Mouse (Mus musculus): ENCODE measurements around the gene Tcam1. TPM values are rescaled to one million over a fixed set of nuclear protein-coding genes. Genes with fewer than 3 reads are reported as not detected.

The Tcam1 gene
- polyA plus RNA-seq, 1 experiment from 2014 or later = 0.41 TPM

DNA sequence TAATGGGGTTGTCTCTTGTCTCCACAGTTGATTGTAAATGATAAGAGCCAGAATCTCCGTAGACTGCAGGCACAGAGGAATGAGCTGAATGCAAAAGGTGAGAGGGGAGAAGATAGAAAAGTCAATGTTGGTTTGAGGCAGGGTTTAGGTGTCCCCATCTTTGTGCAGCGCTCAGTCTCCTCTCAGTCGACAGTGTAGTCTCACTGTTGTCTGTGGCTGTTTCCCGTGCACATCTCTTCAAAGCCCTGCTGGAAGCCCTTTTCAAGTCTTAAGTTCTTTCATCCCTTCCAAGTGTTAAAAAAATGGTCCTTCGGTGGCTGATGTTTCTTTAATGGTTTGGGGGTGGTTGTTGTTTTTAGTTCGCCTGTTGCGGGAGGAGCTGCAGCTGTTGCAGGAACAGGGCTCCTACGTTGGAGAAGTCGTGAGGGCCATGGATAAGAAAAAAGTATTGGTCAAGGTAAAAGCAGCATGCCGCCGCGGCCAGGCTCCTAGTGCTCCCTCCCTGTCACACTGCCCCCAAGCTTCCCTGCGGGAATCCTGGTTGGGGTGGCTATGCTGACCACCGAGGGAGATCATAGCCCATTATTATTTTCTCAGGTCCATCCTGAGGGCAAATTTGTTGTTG lies 15.5 kb upstream of the Tcam1 start:
- Histone ChIP-seq H3K27me3 (ENCODE audit: control insufficient read depth, insufficient read depth, low read length) (no peaks in the 10 kb centered on the region), H3K4me1 (ENCODE audit: control insufficient read depth, insufficient read depth, low read length) (peaks cover 11% of the 10 kb centered on the region; the same call in 1 of the 2 replicates), H3K36me3 (ENCODE audit: control insufficient read depth, insufficient read depth, low read length) (peaks cover 63% of the 10 kb centered on the region), H3K27ac (ENCODE audit: low read length) (no peak overlapping the region), H3K4me2 (replicated peaks; ENCODE audit: low read depth, low read length) (no peak overlapping the region), H3K4me3 (ENCODE audit: low read depth, low read length) (no peak overlapping the region), H3K9ac (replicated peaks; ENCODE audit: low read depth, low read length) (no peak overlapping the region), H3K9me3 (ENCODE audit: control insufficient read depth, low read depth, low read length) (no peaks in the 10 kb centered on the region)
- WGBS = 77% methylated on average over 14 of the region's 14 CpGs
- ATAC-seq (ENCODE audit: insufficient number of reproducible peaks, insufficient read depth, low FRiP score, low read depth) = no peak

DNA sequence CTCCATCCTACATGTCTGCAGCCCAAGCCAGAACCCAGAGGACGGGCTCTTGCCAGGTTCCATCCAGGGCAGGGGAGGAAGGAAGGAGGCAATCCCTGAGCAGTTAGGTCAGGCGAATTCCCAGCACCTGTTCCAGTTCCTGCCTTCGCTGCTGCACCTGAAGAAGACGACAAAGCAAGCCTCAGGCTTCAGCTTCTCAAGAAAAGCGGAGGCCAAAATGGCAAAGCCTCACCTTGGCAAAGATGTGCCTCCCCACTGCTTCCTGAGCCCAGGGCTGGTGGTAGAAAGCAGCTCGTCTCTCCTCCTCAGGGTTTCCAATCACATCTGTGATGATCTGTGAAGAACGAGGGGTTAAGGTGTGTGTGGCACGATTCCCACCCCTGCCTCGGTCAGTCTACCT lies 12.5 kb upstream of the Tcam1 start:
- Histone ChIP-seq H3K9me3 (ENCODE audit: control insufficient read depth, low read depth, low read length) (no peaks in the 10 kb centered on the region), H3K36me3 (ENCODE audit: control insufficient read depth, insufficient read depth, low read length) (peaks cover 67% of the 10 kb centered on the region), H3K9ac (replicated peaks; ENCODE audit: low read depth, low read length) (no peak overlapping the region), H3K27ac (ENCODE audit: low read length) (no peak overlapping the region), H3K27me3 (ENCODE audit: control insufficient read depth, insufficient read depth, low read length) (no peaks in the 10 kb centered on the region), H3K4me1 (ENCODE audit: control insufficient read depth, insufficient read depth, low read length) (peaks cover 18% of the 10 kb centered on the region), H3K4me2 (replicated peaks; ENCODE audit: low read depth, low read length) (no peak overlapping the region), H3K4me3 (ENCODE audit: low read depth, low read length) (no peak overlapping the region)
- WGBS = 91% methylated on average over 9 of the region's 9 CpGs
- ATAC-seq (ENCODE audit: insufficient number of reproducible peaks, insufficient read depth, low FRiP score, low read depth) = no peak

GRCm38 (mm10) chr11:106264988-106265387 lies 11.5 kb upstream of the Tcam1 start:
- H3K27ac ChIP-seq (ENCODE audit: low read length) = no peak overlapping the region
- H3K36me3 ChIP-seq (ENCODE audit: control insufficient read depth, insufficient read depth, low read length) = peaks cover 61% of the 10 kb centered on the region
- no peaks in the 10 kb centered on the region for H3K9me3 ChIP-seq (ENCODE audit: control insufficient read depth, low read depth, low read length)
- peaks cover 25% of the 10 kb centered on the region for H3K4me1 ChIP-seq (ENCODE audit: control insufficient read depth, insufficient read depth, low read length)
- H3K4me2 ChIP-seq (replicated peaks; ENCODE audit: low read depth, low read length) = no peak overlapping the region
- H3K9ac ChIP-seq (replicated peaks; ENCODE audit: low read depth, low read length) = no peak overlapping the region
- no peaks in the 10 kb centered on the region for H3K27me3 ChIP-seq (ENCODE audit: control insufficient read depth, insufficient read depth, low read length)
- no peak overlapping the region for H3K4me3 ChIP-seq (ENCODE audit: low read depth, low read length)
- WGBS = 87% methylated on average over 15 of the region's 15 CpGs
- no peak for ATAC-seq (ENCODE audit: insufficient number of reproducible peaks, insufficient read depth, low FRiP score, low read depth)

- ATAC-seq (ENCODE audit: insufficient number of reproducible peaks, insufficient read depth, low FRiP score, low read depth) = no peak
- no peaks in the 10 kb centered on the region for H3K9me3 ChIP-seq (ENCODE audit: control insufficient read depth, low read depth, low read length)
- no peak overlapping the region for H3K4me3 ChIP-seq (ENCODE audit: low read depth, low read length)
- no peaks in the 10 kb centered on the region for H3K27me3 ChIP-seq (ENCODE audit: control insufficient read depth, insufficient read depth, low read length)
- WGBS = 91% methylated on average over 4 of the region's 4 CpGs
- no peak overlapping the region for H3K4me2 ChIP-seq (replicated peaks; ENCODE audit: low read depth, low read length)
- H3K4me1 ChIP-seq (ENCODE audit: control insufficient read depth, insufficient read depth, low read length) = peaks cover 29% of the 10 kb centered on the region
- H3K27ac ChIP-seq (ENCODE audit: low read length) = no peak overlapping the region
- H3K9ac ChIP-seq (replicated peaks; ENCODE audit: low read depth, low read length) = no peak overlapping the region
- peaks cover 61% of the 10 kb centered on the region for H3K36me3 ChIP-seq (ENCODE audit: control insufficient read depth, insufficient read depth, low read length)
Observed at GRCm38 (mm10) chr11:106265570-106265969, 10.9 kb upstream of the Tcam1 start.

- Histone ChIP-seq H3K4me3 (ENCODE audit: low read depth, low read length) (no peak overlapping the region), H3K4me1 (ENCODE audit: control insufficient read depth, insufficient read depth, low read length) (peaks cover 36% of the 10 kb centered on the region), H3K36me3 (ENCODE audit: control insufficient read depth, insufficient read depth, low read length) (peaks cover 56% of the 10 kb centered on the region), H3K9me3 (ENCODE audit: control insufficient read depth, low read depth, low read length) (no peaks in the 10 kb centered on the region), H3K27me3 (ENCODE audit: control insufficient read depth, insufficient read depth, low read length) (no peaks in the 10 kb centered on the region), H3K4me2 (replicated peaks; ENCODE audit: low read depth, low read length) (no peak overlapping the region), H3K27ac (ENCODE audit: low read length) (no peak overlapping the region), H3K9ac (replicated peaks; ENCODE audit: low read depth, low read length) (no peak overlapping the region)
- ATAC-seq (ENCODE audit: insufficient number of reproducible peaks, insufficient read depth, low FRiP score, low read depth) = no peak
- WGBS = 90% methylated on average over 10 of the region's 10 CpGs
Observed at GRCm38 (mm10) chr11:106266431-106266830, 10.0 kb upstream of the Tcam1 start.

DNA sequence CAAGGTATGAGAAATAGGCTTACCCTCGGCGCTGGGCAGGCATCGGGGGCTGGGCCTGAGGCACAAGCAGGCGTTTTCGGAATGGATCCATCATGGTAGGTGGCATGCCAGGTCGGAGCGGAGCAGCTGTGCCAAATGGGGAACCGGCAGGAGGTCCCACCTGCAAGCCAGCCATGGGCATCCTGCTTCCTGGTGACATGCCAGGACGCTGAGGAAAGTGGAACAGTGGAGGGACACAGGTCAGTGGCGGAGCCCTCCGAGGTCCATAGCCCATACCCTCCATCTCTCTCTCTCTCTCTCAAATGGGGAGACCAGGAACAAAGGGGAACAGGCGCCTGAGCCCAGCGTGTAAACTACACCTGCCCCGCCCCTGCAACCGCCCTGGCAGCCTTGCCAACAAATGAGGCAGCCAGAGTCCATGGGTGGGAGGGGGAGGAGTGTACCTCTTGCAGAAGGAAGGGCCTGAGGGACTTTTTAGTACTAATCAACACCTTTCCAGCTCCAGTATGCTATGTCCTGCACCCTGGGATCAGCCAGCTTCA lies 9.1 kb upstream of the Tcam1 start:
- 51% methylated on average over 15 of the region's 15 CpGs for WGBS
- no peaks in the 10 kb centered on the region for H3K27me3 ChIP-seq (ENCODE audit: control insufficient read depth, insufficient read depth, low read length)
- ATAC-seq (ENCODE audit: insufficient number of reproducible peaks, insufficient read depth, low FRiP score, low read depth) = no peak
- no peak overlapping the region for H3K4me3 ChIP-seq (ENCODE audit: low read depth, low read length)
- H3K4me2 ChIP-seq (replicated peaks; ENCODE audit: low read depth, low read length) = peak overlapping the region; percentile 24; the same call in 1 of the 2 replicates
- H3K36me3 ChIP-seq (ENCODE audit: control insufficient read depth, insufficient read depth, low read length) = peaks cover 47% of the 10 kb centered on the region
- no peaks in the 10 kb centered on the region for H3K9me3 ChIP-seq (ENCODE audit: control insufficient read depth, low read depth, low read length)
- H3K9ac ChIP-seq (replicated peaks; ENCODE audit: low read depth, low read length) = no peak overlapping the region
- peaks cover 36% of the 10 kb centered on the region for H3K4me1 ChIP-seq (ENCODE audit: control insufficient read depth, insufficient read depth, low read length)
- peak overlapping the region; percentile 89; the same call in 1 of the 2 replicates for H3K27ac ChIP-seq (ENCODE audit: low read length)

GRCm38 (mm10) chr11:106267871-106268270 lies 8.6 kb upstream of the Tcam1 start:
- Histone ChIP-seq H3K9me3 (ENCODE audit: control insufficient read depth, low read depth, low read length) (no peaks in the 10 kb centered on the region), H3K27ac (ENCODE audit: low read length) (peak overlapping the region; percentile 89), H3K4me3 (ENCODE audit: low read depth, low read length) (no peak overlapping the region), H3K4me1 (ENCODE audit: control insufficient read depth, insufficient read depth, low read length) (peaks cover 36% of the 10 kb centered on the region), H3K4me2 (replicated peaks; ENCODE audit: low read depth, low read length) (peak overlapping the region; percentile 24), H3K36me3 (ENCODE audit: control insufficient read depth, insufficient read depth, low read length) (peaks cover 42% of the 10 kb centered on the region), H3K27me3 (ENCODE audit: control insufficient read depth, insufficient read depth, low read length) (no peaks in the 10 kb centered on the region), H3K9ac (replicated peaks; ENCODE audit: low read depth, low read length) (peak overlapping the region; percentile 14; the same call in 1 of the 2 replicates)
- no peak for ATAC-seq (ENCODE audit: insufficient number of reproducible peaks, insufficient read depth, low FRiP score, low read depth)
- WGBS = 44% methylated on average over 5 of the region's 5 CpGs

DNA sequence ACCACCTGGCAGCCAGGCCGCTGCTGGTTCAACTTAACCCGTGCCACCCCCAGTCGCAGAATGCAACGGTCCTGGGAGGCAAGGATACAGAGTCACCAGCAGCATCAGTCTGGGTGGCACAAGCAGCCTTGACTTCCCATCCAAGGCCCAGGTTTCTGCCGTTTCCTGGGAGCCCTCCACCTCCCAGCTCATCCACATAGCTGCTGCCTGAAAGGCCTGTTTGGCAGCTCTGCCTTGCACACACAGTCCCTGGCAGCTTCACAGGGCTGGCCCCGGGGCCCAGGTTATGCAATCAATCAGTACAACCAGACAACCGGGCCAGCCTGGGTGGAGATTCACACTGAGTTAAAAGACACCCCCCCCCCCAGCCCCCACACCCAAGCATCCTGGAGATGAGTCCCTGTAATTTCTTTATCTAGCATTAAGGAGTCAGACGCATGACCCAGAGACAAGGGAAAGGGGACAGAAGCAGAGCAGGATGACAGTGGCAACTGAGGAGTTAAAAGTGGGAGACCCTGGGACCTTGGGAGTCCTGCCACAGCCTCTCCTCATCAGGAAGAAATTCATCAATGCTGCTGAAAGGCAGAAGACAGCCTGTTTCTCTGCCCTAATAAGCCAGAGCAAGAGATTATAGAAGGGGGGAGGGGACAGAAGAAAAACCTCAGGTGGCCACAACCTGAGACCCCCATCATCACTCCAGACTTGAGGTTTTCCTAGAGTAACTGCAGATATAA lies 8.0 kb upstream of the Tcam1 start:
- no peaks in the 10 kb centered on the region for H3K27me3 ChIP-seq (ENCODE audit: control insufficient read depth, insufficient read depth, low read length)
- H3K4me1 ChIP-seq (ENCODE audit: control insufficient read depth, insufficient read depth, low read length) = peaks cover 37% of the 10 kb centered on the region
- peak overlapping the region; percentile 14; the same call in 1 of the 2 replicates for H3K9ac ChIP-seq (replicated peaks; ENCODE audit: low read depth, low read length)
- WGBS = 23% methylated on average over 8 of the region's 8 CpGs
- peak overlapping the region; percentile 24 for H3K4me2 ChIP-seq (replicated peaks; ENCODE audit: low read depth, low read length)
- H3K9me3 ChIP-seq (ENCODE audit: control insufficient read depth, low read depth, low read length) = no peaks in the 10 kb centered on the region
- H3K27ac ChIP-seq (ENCODE audit: low read length) = peak overlapping the region; percentile 89
- no peak for ATAC-seq (ENCODE audit: insufficient number of reproducible peaks, insufficient read depth, low FRiP score, low read depth)
- peaks cover 36% of the 10 kb centered on the region for H3K36me3 ChIP-seq (ENCODE audit: control insufficient read depth, insufficient read depth, low read length)
- peak overlapping the region; percentile 15 for H3K4me3 ChIP-seq (ENCODE audit: low read depth, low read length)
